Mouse (Mus musculus) limb, embryonic 12.5 days (tissue): Measurements from ENCODE around the gene Usp38. TPM values are rescaled to one million over a fixed set of nuclear protein-coding genes. Genes with fewer than 3 reads are reported as not detected.

Source experiments
- ATAC-seq: fragments of 200-750 bp; cut with Nextera tagmentation; 2 replicates; pipeline ENCODE4 v1.8.0; 2017; ENCODE audit warnings: low read depth, moderate TSS enrichment; ENCODE audit not compliant: insufficient number of reproducible peaks, insufficient read depth, low FRiP score, low TSS enrichment
- H3K27ac ChIP-seq: fragments of 300-500 bp; sonication (generic); 2 replicates; pipeline ENCODE4 v1.5.1; 2016; ENCODE audit warnings: mild to moderate bottlenecking, moderate library complexity
- H3K27me3 ChIP-seq: fragments of 300-500 bp; sonication (generic); 2 replicates; pipeline ENCODE4 v1.6.1; 2016; ENCODE audit warnings: mild to moderate bottlenecking, moderate library complexity
- H3K36me3 ChIP-seq: fragments of 300-500 bp; sonication (generic); 2 replicates; pipeline ENCODE4 v1.6.1; 2016; ENCODE audit warnings: mild to moderate bottlenecking, moderate library complexity
- H3K4me1 ChIP-seq: fragments of 300-500 bp; sonication (generic); replicated peaks from 2 replicates; pipeline ENCODE4 v1.6.1; 2016
- H3K4me2 ChIP-seq: fragments of 300-500 bp; sonication (generic); 2 replicates; pipeline ENCODE4 v1.6.1; 2016; ENCODE audit warnings: mild to moderate bottlenecking, moderate library complexity
- H3K4me3 ChIP-seq: fragments of 300-500 bp; sonication (generic); replicated peaks from 2 replicates; pipeline ENCODE4 v1.5.1; 2016; ENCODE audit warnings: mild to moderate bottlenecking
- H3K9ac ChIP-seq: fragments of 300-500 bp; sonication (generic); replicated peaks from 2 replicates; pipeline ENCODE4 v1.6.1; 2016; ENCODE audit warnings: mild to moderate bottlenecking, moderate library complexity
- H3K9me3 ChIP-seq: fragments of 300-500 bp; sonication (generic); 2 replicates; pipeline ENCODE4 v1.6.1; 2016; ENCODE audit warnings: mild to moderate bottlenecking, moderate library complexity
- WGBS: fragments of 180-500 bp; shearing (Covaris S2); methylation state at CpG from one replicate; pipeline ENCODE4 v1.1.7; 2016; 5-methylcytosine and 5-hydroxymethylcytosine counted together
- polyA plus RNA-seq: library from polyadenylated mRNA; unstranded; fragments of >200 nt; fragmentation: Nextera tagmentation; extraction: Ambion mirVana; gene quantifications from 2 replicates; pipeline ENCODE4 v1.2.1, GENCODE M21; 2016

The Usp38 gene
- polyA plus RNA-seq, 1 experiment from 2014 or later: 26.4 TPM

- H3K9ac ChIP-seq: no peak overlapping the region
Observed at GRCm38 (mm10) chr8:80961070-80961609, 53.6 kb downstream of the Usp38 start.

GRCm38 (mm10) chr8:80959588-80960268 lies 55.0 kb downstream of the Usp38 start:
- no peak overlapping the region for H3K4me3 ChIP-seq
- peaks cover 13% of the 10 kb centered on the region for H3K9me3 ChIP-seq
- no peaks in the 10 kb centered on the region for H3K36me3 ChIP-seq
- H3K9ac ChIP-seq: no peak overlapping the region
- ATAC-seq: no peak
- 55% methylated on average over 9 of the region's 9 CpGs for WGBS
- H3K4me2 ChIP-seq: no peak overlapping the region
- no peaks in the 10 kb centered on the region for H3K27me3 ChIP-seq
- no peak overlapping the region for H3K27ac ChIP-seq
- peaks cover 11% of the 10 kb centered on the region; the same call in 1 of the 2 replicates for H3K4me1 ChIP-seq

More at GRCm38 (mm10) chr8:80961070-80961609, 53.6 kb downstream of the Usp38 start:
- ATAC-seq: no peak
- Histone ChIP-seq H3K27ac (no peak overlapping the region), H3K4me1 (peaks cover 11% of the 10 kb centered on the region; the same call in 1 of the 2 replicates), H3K9me3 (peaks cover 2% of the 10 kb centered on the region), H3K4me2 (no peak overlapping the region), H3K36me3 (no peaks in the 10 kb centered on the region), H3K4me3 (no peak overlapping the region), H3K27me3 (no peaks in the 10 kb centered on the region)
- WGBS: 59% methylated on average over 4 of the region's 4 CpGs

- Histone ChIP-seq H3K27me3 (no peaks in the 10 kb centered on the region), H3K4me1 (peaks cover 11% of the 10 kb centered on the region; the same call in 1 of the 2 replicates), H3K4me2 (no peak overlapping the region), H3K36me3 (no peaks in the 10 kb centered on the region), H3K4me3 (no peak overlapping the region), H3K27ac (no peak overlapping the region), H3K9ac (no peak overlapping the region), H3K9me3 (peaks cover 16% of the 10 kb centered on the region)
- no peak for ATAC-seq
- 75% methylated on average over 5 of the region's 5 CpGs for WGBS
Observed at GRCm38 (mm10) chr8:80957776-80958175, 57.0 kb downstream of the Usp38 start.

GRCm38 (mm10) chr8:80952973-80953372 lies 61.8 kb downstream of the Usp38 start:
- Histone ChIP-seq H3K36me3 (no peaks in the 10 kb centered on the region), H3K4me2 (no peak overlapping the region), H3K4me1 (0 out of 2 replicates have a peak, but pooled peaks cover 10% of the 10 kb centered on the region), H3K27me3 (no peaks in the 10 kb centered on the region), H3K27ac (no peak overlapping the region), H3K9me3 (peaks cover 16% of the 10 kb centered on the region), H3K4me3 (no peak overlapping the region), H3K9ac (no peak overlapping the region)
- 68% methylated on average over 3 of the region's 3 CpGs for WGBS
- no peak for ATAC-seq

GRCm38 (mm10) chr8:80952235-80952915 lies 62.4 kb downstream of the Usp38 start:
- no peaks in the 10 kb centered on the region for H3K27me3 ChIP-seq
- no peak for ATAC-seq
- H3K36me3 ChIP-seq: no peaks in the 10 kb centered on the region
- H3K27ac ChIP-seq: no peak overlapping the region
- H3K4me2 ChIP-seq: no peak overlapping the region
- WGBS: 35% methylated on average over 6 of the region's 6 CpGs
- peaks cover 16% of the 10 kb centered on the region for H3K9me3 ChIP-seq
- H3K4me1 ChIP-seq: 0 out of 2 replicates have a peak, but pooled peaks cover 10% of the 10 kb centered on the region
- H3K4me3 ChIP-seq: no peak overlapping the region
- no peak overlapping the region for H3K9ac ChIP-seq

- H3K27ac ChIP-seq: no peak overlapping the region
Observed at GRCm38 (mm10) chr8:80948405-80949183, 66.1 kb downstream of the Usp38 start.

GRCm38 (mm10) chr8:80943742-80944141 lies 71.0 kb downstream of the Usp38 start:
- H3K36me3 ChIP-seq: no peaks in the 10 kb centered on the region
- no peak overlapping the region for H3K4me3 ChIP-seq
- no peak for ATAC-seq
- no peaks in the 10 kb centered on the region for H3K9me3 ChIP-seq
- H3K4me1 ChIP-seq: 0 out of 2 replicates have a peak, but pooled peaks cover 7% of the 10 kb centered on the region
- H3K9ac ChIP-seq: no peak overlapping the region
- no peaks in the 10 kb centered on the region for H3K27me3 ChIP-seq
- no peak overlapping the region for H3K4me2 ChIP-seq
- 86% methylated on average over 3 of the region's 3 CpGs for WGBS
- H3K27ac ChIP-seq: no peak overlapping the region

More at GRCm38 (mm10) chr8:80948405-80949183, 66.1 kb downstream of the Usp38 start:
- H3K4me2 ChIP-seq: no peak overlapping the region
- ATAC-seq: no peak
- H3K4me3 ChIP-seq: no peak overlapping the region
- WGBS: 74% methylated on average over 7 of the region's 7 CpGs
- H3K9ac ChIP-seq: no peak overlapping the region
- 0 out of 2 replicates have a peak, but pooled peaks cover 10% of the 10 kb centered on the region for H3K4me1 ChIP-seq
- no peaks in the 10 kb centered on the region for H3K36me3 ChIP-seq
- no peaks in the 10 kb centered on the region for H3K27me3 ChIP-seq
- H3K9me3 ChIP-seq: 0 out of 2 replicates have a peak, but pooled peaks cover 2% of the 10 kb centered on the region

GRCm38 (mm10) chr8:80941621-80942020 lies 73.1 kb downstream of the Usp38 start:
- WGBS: 90% methylated on average over 3 of the region's 3 CpGs
- H3K9ac ChIP-seq: no peak overlapping the region
- no peak overlapping the region for H3K27ac ChIP-seq
- H3K4me3 ChIP-seq: no peak overlapping the region
- peaks cover 16% of the 10 kb centered on the region; the same call in 1 of the 2 replicates for H3K4me1 ChIP-seq
- H3K9me3 ChIP-seq: no peaks in the 10 kb centered on the region
- no peak for ATAC-seq
- no peaks in the 10 kb centered on the region for H3K27me3 ChIP-seq
- no peak overlapping the region for H3K4me2 ChIP-seq
- no peaks in the 10 kb centered on the region for H3K36me3 ChIP-seq

GRCm38 (mm10) chr8:80937814-80938650 lies 76.7 kb downstream of the Usp38 start:
- no peak overlapping the region for H3K4me3 ChIP-seq
- ATAC-seq: peak; percentile 81; the same call in 1 of the 2 replicates
- peaks cover 16% of the 10 kb centered on the region; the same call in 1 of the 2 replicates for H3K4me1 ChIP-seq
- WGBS: 37% methylated on average over 15 of the region's 15 CpGs
- no peaks in the 10 kb centered on the region for H3K36me3 ChIP-seq
- no peaks in the 10 kb centered on the region for H3K27me3 ChIP-seq
- no peaks in the 10 kb centered on the region for H3K9me3 ChIP-seq
- H3K9ac ChIP-seq: no peak overlapping the region
- peak overlapping the region; percentile 73 for H3K27ac ChIP-seq
- 0 out of 2 replicates have a peak overlapping the region, but pooled peaks have one; percentile 15 for H3K4me2 ChIP-seq
